24 mouse cellular contexts compared by ENCODE assay signal in genomic region chr15:15500276-15500675, GRCm38 (mm10).
"Had no signal": no experiment of that assay in that cellular context is flagged by ENCODE, and none has a peak within 500 bp of the region (broad histone marks: within the 10 kb centered on the region; RNA-seq: fewer than 3 reads in every experiment).

No protein-coding gene starts in this region.

- DNase-seq: kidney, adult 2 months; kidney, postnatal 14 days; kidney, postnatal 4 days; layer of hippocampus, postnatal 36 days; liver; lung, adult 18-20 months; lung, postnatal 10 days; lung, postnatal 4 days; right cerebral cortex, adult 18-20 months; right cerebral cortex, postnatal 14 days; right cerebral cortex, postnatal 4 days; thymus, adult 2 months; thymus, postnatal 14 days; thymus, postnatal 4 days had no signal

- H3K4me1 ChIP-seq: limb, embryonic 10.5 days; limb, embryonic 13.5 days; liver, embryonic 12.5 days; liver, embryonic 15.5 days; lung, embryonic 15.5 days; midbrain, embryonic 12.5 days; midbrain, embryonic 15.5 days; neural tube, embryonic 12.5 days; neural tube, embryonic 15.5 days had no signal

- H3K4me3 ChIP-seq: limb, embryonic 10.5 days; limb, embryonic 13.5 days; liver, embryonic 12.5 days; liver, embryonic 15.5 days; lung, embryonic 15.5 days; midbrain, embryonic 12.5 days; midbrain, embryonic 15.5 days; neural tube, embryonic 12.5 days; neural tube, embryonic 15.5 days had no signal

- H3K27me3 ChIP-seq: limb, embryonic 13.5 days; liver, embryonic 12.5 days; liver, embryonic 15.5 days; lung, embryonic 15.5 days; midbrain, embryonic 12.5 days; midbrain, embryonic 15.5 days; neural tube, embryonic 12.5 days; neural tube, embryonic 15.5 days had no signal

- H3K27ac ChIP-seq: limb, embryonic 10.5 days; limb, embryonic 13.5 days; liver, embryonic 12.5 days; liver, embryonic 15.5 days; lung, embryonic 15.5 days; midbrain, embryonic 12.5 days; midbrain, embryonic 15.5 days; neural tube, embryonic 12.5 days; neural tube, embryonic 15.5 days; stomach, postnatal 0 days had no signal

- H3K9ac ChIP-seq: limb, embryonic 13.5 days; liver, embryonic 12.5 days; liver, embryonic 15.5 days; lung, embryonic 15.5 days; midbrain, embryonic 12.5 days; midbrain, embryonic 15.5 days; neural tube, embryonic 12.5 days; neural tube, embryonic 15.5 days had no signal

- H3K9me3 ChIP-seq: limb, embryonic 10.5 days; limb, embryonic 13.5 days; liver, embryonic 15.5 days; lung, embryonic 15.5 days; midbrain, embryonic 12.5 days; midbrain, embryonic 15.5 days; neural tube, embryonic 12.5 days; neural tube, embryonic 15.5 days had no signal

- H3K36me3 ChIP-seq: limb, embryonic 10.5 days; limb, embryonic 13.5 days; liver, embryonic 12.5 days; liver, embryonic 15.5 days; lung, embryonic 15.5 days; midbrain, embryonic 12.5 days; midbrain, embryonic 15.5 days; neural tube, embryonic 12.5 days; neural tube, embryonic 15.5 days had no signal
